Mouse (Mus musculus) liver, embryonic 15.5 days (tissue): ENCODE results near the gene Mfsd4b5. TPM values are rescaled to one million over a fixed set of nuclear protein-coding genes. Genes with fewer than 3 reads are reported as not detected.

Experiments used
- ATAC-seq: fragments of 200-750 bp; cut with Nextera tagmentation; 2 replicates; pipeline ENCODE4 v1.8.0; 2017; ENCODE audit warnings: moderate number of reproducible peaks, mild to moderate bottlenecking, moderate library complexity; ENCODE audit not compliant: insufficient read depth
- H3K27ac ChIP-seq: fragments of 300-500 bp; sonication (generic); replicated peaks from 2 replicates; pipeline ENCODE4 v1.5.1; 2015; ENCODE audit warnings: mild to moderate bottlenecking, inconsistent platforms
- H3K27me3 ChIP-seq: fragments of 300-500 bp; sonication (generic); 2 replicates; pipeline ENCODE4 v1.6.1; 2015; ENCODE audit warnings: mild to moderate bottlenecking, inconsistent platforms
- H3K36me3 ChIP-seq: fragments of 300-500 bp; sonication (generic); replicated peaks from 2 replicates; pipeline ENCODE4 v1.6.1; 2015; ENCODE audit warnings: moderate library complexity, mild to moderate bottlenecking, inconsistent platforms
- H3K4me1 ChIP-seq: fragments of 300-500 bp; sonication (generic); replicated peaks from 2 replicates; pipeline ENCODE4 v1.6.1; 2015; ENCODE audit warnings: inconsistent platforms
- H3K4me2 ChIP-seq: fragments of 300-500 bp; sonication (generic); 2 replicates; pipeline ENCODE4 v1.6.1; 2015; ENCODE audit warnings: moderate library complexity, mild to moderate bottlenecking, inconsistent platforms
- H3K4me3 ChIP-seq: fragments of 300-500 bp; sonication (generic); replicated peaks from 2 replicates; pipeline ENCODE4 v1.5.1; 2015; ENCODE audit warnings: mild to moderate bottlenecking, inconsistent platforms
- H3K9ac ChIP-seq: fragments of 300-500 bp; sonication (generic); 2 replicates; pipeline ENCODE4 v1.6.1; 2015; ENCODE audit warnings: moderate library complexity, mild to moderate bottlenecking, inconsistent platforms
- H3K9me3 ChIP-seq: fragments of 300-500 bp; sonication (generic); replicated peaks from 2 replicates; pipeline ENCODE4 v1.6.1; 2016; ENCODE audit warnings: inconsistent platforms
- WGBS: fragments of 180-500 bp; shearing (Covaris S2); methylation state at CpG from one replicate; pipeline ENCODE4 v1.1.7; 2015; ENCODE audit warnings: mixed read lengths; ENCODE audit not compliant: insufficient replicate concordance; 5-methylcytosine and 5-hydroxymethylcytosine counted together
- polyA plus RNA-seq: library from polyadenylated mRNA; unstranded; fragments of >200 nt; fragmentation: Nextera tagmentation; extraction: Ambion mirVana; gene quantifications from 2 replicates; pipeline ENCODE4 v1.2.1, GENCODE M21; 2015

Gene Mfsd4b5
- polyA plus RNA-seq = 0.07 and 0.10 TPM in 2 replicates

DNA sequence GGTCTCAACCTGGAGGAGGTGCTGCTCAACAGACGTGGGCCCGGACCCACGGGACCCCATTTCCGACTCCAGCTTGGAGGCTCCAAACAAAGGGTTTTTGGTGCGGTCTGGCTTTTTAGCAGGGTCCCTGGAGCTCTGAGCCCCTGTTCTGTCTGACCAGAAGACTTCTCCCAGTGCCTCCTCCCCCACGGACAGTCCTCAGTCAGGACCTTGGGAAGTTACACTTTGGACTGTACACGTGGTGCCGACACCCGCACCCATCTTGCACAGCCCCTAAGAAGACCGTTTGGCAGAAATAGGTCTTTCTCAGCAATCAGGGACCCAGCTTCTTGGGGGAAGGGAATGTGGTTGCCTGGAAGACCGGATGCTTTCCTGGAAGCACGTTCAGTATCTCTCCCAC is at the start of gene Mfsd4b5:
TSS of gene Mfsd4b5 (minus strand) at position 181 of the 400 bp plus-strand sequence.
- no peaks in the 10 kb centered on the region for H3K36me3 ChIP-seq
- H3K9me3 ChIP-seq = no peaks in the 10 kb centered on the region
- WGBS = 71% methylated on average over 12 of the region's 12 CpGs
- H3K9ac ChIP-seq = no peak within 1 kb of the TSS
- H3K4me2 ChIP-seq = no peak within 1 kb of the TSS
- ATAC-seq = no peak
- peaks cover 10% of the 10 kb centered on the region for H3K4me1 ChIP-seq
- H3K27ac ChIP-seq = no peak within 1 kb of the TSS
- no peaks in the 10 kb centered on the region for H3K27me3 ChIP-seq
- H3K4me3 ChIP-seq = no peak within 1 kb of the TSS

DNA sequence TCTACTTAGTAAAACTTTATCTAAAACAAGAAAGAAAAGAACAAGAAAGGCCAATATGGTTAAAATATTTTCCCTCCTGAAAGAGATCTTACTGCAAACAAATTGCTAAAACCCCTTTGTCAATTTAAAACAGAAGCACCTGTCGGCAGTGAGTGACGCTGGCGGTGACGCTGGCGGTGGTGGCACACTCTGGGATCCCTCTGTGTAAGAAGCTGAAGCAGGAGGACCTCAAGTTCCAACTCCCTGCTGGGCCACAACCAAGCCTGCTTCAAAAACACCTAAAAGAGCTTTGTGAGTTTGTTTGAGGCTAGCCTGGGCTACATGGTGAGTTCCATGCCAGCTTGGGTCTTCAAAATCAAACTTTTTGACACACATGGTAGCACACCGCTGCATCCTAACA is 48.5 kb upstream of the Mfsd4b5 start:
- Histone ChIP-seq H3K4me1 (no peaks in the 10 kb centered on the region), H3K4me3 (no peak overlapping the region), H3K27ac (no peak overlapping the region), H3K9me3 (no peaks in the 10 kb centered on the region), H3K9ac (no peak overlapping the region), H3K4me2 (no peak overlapping the region), H3K36me3 (peaks cover 61% of the 10 kb centered on the region), H3K27me3 (no peaks in the 10 kb centered on the region)
- WGBS = 98% methylated on average over 6 of the region's 6 CpGs
- no peak for ATAC-seq

DNA sequence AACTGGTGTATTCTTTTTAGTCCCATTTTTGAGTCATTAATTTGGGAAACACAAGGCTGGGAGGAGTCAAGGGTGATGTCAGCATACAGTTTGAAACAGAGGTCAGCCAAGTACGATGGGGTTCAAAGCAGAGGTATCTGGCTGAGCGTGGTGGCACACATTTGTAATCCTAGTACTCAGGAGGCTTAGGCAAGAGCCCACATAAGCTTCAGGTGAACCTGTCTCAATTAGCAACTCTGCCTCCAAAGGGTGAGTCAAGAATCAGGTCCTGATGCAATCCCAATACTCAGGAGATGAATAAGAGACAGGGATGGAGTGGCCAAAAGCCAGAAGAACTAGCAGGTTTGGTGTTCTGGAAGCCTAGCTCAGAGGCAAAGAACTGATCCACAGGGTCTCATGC is 46.5 kb upstream of the Mfsd4b5 start:
- Histone ChIP-seq H3K27me3 (no peaks in the 10 kb centered on the region), H3K27ac (no peak overlapping the region), H3K36me3 (peaks cover 42% of the 10 kb centered on the region), H3K4me2 (no peak overlapping the region), H3K4me1 (no peaks in the 10 kb centered on the region), H3K9ac (no peak overlapping the region), H3K4me3 (no peak overlapping the region), H3K9me3 (no peaks in the 10 kb centered on the region)
- 76% methylated on average over 2 of the region's 2 CpGs for WGBS
- ATAC-seq = no peak

DNA sequence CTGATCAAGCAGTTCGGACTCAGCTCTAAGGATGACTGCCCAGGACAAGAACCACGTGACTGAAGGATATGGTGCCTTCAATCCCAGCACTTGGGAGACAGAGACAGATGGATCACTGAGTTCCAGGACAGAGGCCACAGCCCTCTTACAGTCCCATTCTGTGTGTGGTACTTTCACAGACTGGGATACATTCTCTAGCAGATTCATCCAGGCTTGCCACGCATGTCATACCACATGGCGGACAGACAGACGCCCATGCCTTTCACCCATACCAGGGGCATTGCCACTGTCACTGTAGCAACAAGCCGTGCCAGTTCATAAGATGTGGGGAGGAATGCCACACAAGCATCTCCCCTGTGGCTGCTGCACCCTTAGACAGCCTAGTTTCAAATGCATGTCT is 44.3 kb upstream of the Mfsd4b5 start:
- no peak for ATAC-seq
- 83% methylated on average over 6 of the region's 6 CpGs for WGBS
- no peaks in the 10 kb centered on the region for H3K4me1 ChIP-seq
- no peak overlapping the region for H3K9ac ChIP-seq
- no peaks in the 10 kb centered on the region for H3K9me3 ChIP-seq
- H3K4me2 ChIP-seq = no peak overlapping the region
- no peak overlapping the region for H3K4me3 ChIP-seq
- no peaks in the 10 kb centered on the region; the same call in 1 of the 2 replicates for H3K27me3 ChIP-seq
- peaks cover 21% of the 10 kb centered on the region for H3K36me3 ChIP-seq
- no peak overlapping the region for H3K27ac ChIP-seq

DNA sequence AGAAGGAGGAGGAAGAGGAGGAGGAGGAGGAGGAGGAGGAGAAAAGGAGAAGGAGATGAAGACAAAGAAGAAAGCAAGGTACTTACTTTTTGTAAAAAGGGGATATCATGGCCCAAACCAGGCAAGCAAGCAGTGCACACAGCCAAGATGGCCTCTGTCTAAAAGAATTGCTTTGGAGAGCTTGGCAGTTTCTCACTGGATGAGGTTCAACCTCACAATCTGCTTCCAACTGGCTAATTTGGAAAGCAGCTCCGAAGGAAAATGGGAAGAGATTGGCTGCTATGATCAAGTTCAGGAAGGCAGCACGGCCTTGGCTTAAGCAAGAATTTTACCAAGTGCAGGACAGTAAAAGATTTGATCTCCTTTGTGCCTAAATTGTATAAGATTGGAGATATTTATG is 43.2 kb upstream of the Mfsd4b5 start:
- ATAC-seq = no peak
- Histone ChIP-seq H3K9ac (no peak overlapping the region), H3K4me1 (peaks cover 10% of the 10 kb centered on the region), H3K4me2 (no peak overlapping the region), H3K27ac (no peak overlapping the region), H3K9me3 (no peaks in the 10 kb centered on the region), H3K27me3 (peaks cover 11% of the 10 kb centered on the region), H3K4me3 (no peak overlapping the region), H3K36me3 (peaks cover 10% of the 10 kb centered on the region)
- 75% methylated on average over 2 of the region's 2 CpGs for WGBS

- no peak overlapping the region for H3K4me2 ChIP-seq
- H3K9me3 ChIP-seq = no peaks in the 10 kb centered on the region
- peaks cover 13% of the 10 kb centered on the region for H3K4me1 ChIP-seq
- WGBS = 72% methylated on average over 8 of the region's 8 CpGs
- no peak overlapping the region for H3K4me3 ChIP-seq
- no peak overlapping the region for H3K27ac ChIP-seq
- peaks cover 25% of the 10 kb centered on the region for H3K27me3 ChIP-seq
- no peak for ATAC-seq
- no peaks in the 10 kb centered on the region for H3K36me3 ChIP-seq
- H3K9ac ChIP-seq = no peak overlapping the region
Observed at GRCm38 (mm10) chr10:40028091-40028490, 41.6 kb upstream of the Mfsd4b5 start.

GRCm38 (mm10) chr10:40026546-40026945 is 40.1 kb upstream of the Mfsd4b5 start:
- Histone ChIP-seq H3K4me2 (no peak overlapping the region), H3K36me3 (no peaks in the 10 kb centered on the region), H3K9me3 (no peaks in the 10 kb centered on the region), H3K27ac (no peak overlapping the region), H3K9ac (no peak overlapping the region), H3K27me3 (peaks cover 34% of the 10 kb centered on the region), H3K4me1 (peaks cover 13% of the 10 kb centered on the region), H3K4me3 (no peak overlapping the region)
- ATAC-seq = no peak
- WGBS = 76% methylated on average over 5 of the region's 5 CpGs

DNA sequence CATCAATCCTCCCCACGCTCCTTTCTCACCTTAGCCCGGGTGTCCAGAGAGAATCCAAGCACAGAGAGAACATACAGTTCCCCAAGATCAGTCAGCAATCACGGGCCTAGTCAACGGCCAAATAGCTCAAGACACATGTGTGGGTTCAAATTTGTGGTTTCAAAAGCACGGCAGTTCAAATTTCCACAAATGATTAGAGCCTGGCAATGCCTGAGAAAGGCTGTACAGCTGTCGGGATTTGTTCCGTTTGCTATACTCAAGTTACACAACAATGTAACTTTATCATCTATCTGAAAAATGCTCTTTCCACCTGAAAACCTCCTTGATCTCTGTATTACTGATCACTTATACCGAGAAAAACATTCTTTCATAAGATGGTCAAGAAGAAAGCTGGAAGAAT is 39.1 kb upstream of the Mfsd4b5 start:
- no peak for ATAC-seq

GRCm38 (mm10) chr10:40024554-40025428 is 38.3 kb upstream of the Mfsd4b5 start, which contains the start of gene Mfsd4b1:
Mfsd4b1 (minus strand) TSS chr10:40025268.
- Histone ChIP-seq H3K36me3 (no peaks in the 10 kb centered on the region), H3K4me1 (peaks cover 13% of the 10 kb centered on the region), H3K27me3 (peaks cover 44% of the 10 kb centered on the region), H3K9ac (peak within 1 kb of the TSS; percentile 39), H3K4me3 (peak within 1 kb of the TSS; percentile 57), H3K9me3 (no peaks in the 10 kb centered on the region), H3K27ac (peak within 1 kb of the TSS; percentile 48; the same call in 1 of the 2 replicates), H3K4me2 (peak within 1 kb of the TSS; percentile 78)
- 1% methylated on average over 46 of the region's 46 CpGs for WGBS
- peak; percentile 76 for ATAC-seq

More for the DNA sequence above, 39.1 kb upstream of the Mfsd4b5 start:
- 61% methylated on average over 8 of the region's 8 CpGs for WGBS
- Histone ChIP-seq H3K27me3 (peaks cover 40% of the 10 kb centered on the region), H3K9ac (no peak overlapping the region), H3K4me3 (peak overlapping the region; percentile 57), H3K4me2 (peak overlapping the region; percentile 78), H3K36me3 (no peaks in the 10 kb centered on the region), H3K9me3 (no peaks in the 10 kb centered on the region), H3K27ac (no peak overlapping the region), H3K4me1 (peaks cover 13% of the 10 kb centered on the region)

DNA sequence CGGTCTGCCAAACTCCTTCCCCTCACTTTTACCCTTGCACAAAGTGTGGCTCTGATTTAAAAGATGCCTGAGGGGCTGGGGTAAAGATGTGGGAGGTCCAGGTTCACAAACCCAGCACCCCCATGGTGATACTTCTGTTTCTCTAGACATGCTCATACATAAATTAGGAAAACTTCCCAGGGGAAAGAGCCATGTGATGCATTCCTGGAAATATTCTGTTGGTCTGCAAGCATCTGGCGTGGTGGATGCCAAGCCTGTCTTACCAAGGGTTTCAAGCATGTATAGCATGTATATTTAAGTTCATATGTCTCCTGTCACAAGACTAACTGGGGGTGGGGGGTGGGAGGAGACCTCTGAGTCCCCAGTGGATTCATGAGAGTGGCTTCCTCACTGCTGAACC is 34.0 kb upstream of the Mfsd4b5 start:
- Histone ChIP-seq H3K9ac (no peak overlapping the region), H3K4me1 (peaks cover 11% of the 10 kb centered on the region), H3K27me3 (peaks cover 49% of the 10 kb centered on the region), H3K9me3 (no peaks in the 10 kb centered on the region), H3K4me3 (no peak overlapping the region), H3K27ac (no peak overlapping the region), H3K36me3 (no peaks in the 10 kb centered on the region), H3K4me2 (no peak overlapping the region)
- ATAC-seq = no peak
- 44% methylated on average over 2 of the region's 2 CpGs for WGBS

GRCm38 (mm10) chr10:40019492-40019891 is 33.0 kb upstream of the Mfsd4b5 start:
- 50% methylated on average over 3 of the region's 3 CpGs for WGBS

More at GRCm38 (mm10) chr10:40019492-40019891, 33.0 kb upstream of the Mfsd4b5 start:
- Histone ChIP-seq H3K9me3 (no peaks in the 10 kb centered on the region), H3K4me3 (no peak overlapping the region), H3K36me3 (no peaks in the 10 kb centered on the region), H3K4me2 (no peak overlapping the region), H3K4me1 (0 out of 2 replicates have a peak, but pooled peaks cover 2% of the 10 kb centered on the region), H3K27ac (no peak overlapping the region), H3K27me3 (peaks cover 40% of the 10 kb centered on the region), H3K9ac (no peak overlapping the region)
- ATAC-seq = no peak
